Mouse (Mus musculus): Measurements from ENCODE around the gene Rxylt1. TPM values are rescaled to one million over a fixed set of nuclear protein-coding genes. Genes with fewer than 3 reads are reported as not detected.

Gene Rxylt1
- polyA plus RNA-seq, 1 experiment: 32.8 TPM

- no peaks in the 10 kb centered on the region for H3K36me3 ChIP-seq (replicated peaks; ENCODE audit: low read length)
- H3K27me3 ChIP-seq (replicated peaks): peaks cover 61% of the 10 kb centered on the region
- peak overlapping the region; percentile 90 for H3K4me3 ChIP-seq (replicated peaks)
- TF ChIP-seq GATA1 (IDR thresholded peaks at IDR 0.05; ENCODE audit: borderline replicate concordance, low read length) (no peak), FLI1 (IDR thresholded peaks at IDR 0.05; ENCODE audit: low read length) (no peak)
- peaks cover 6% of the 10 kb centered on the region; the same call in 1 of the 2 replicates for H3K9me3 ChIP-seq
- H3K4me1 ChIP-seq: peaks cover 17% of the 10 kb centered on the region
Measured at GRCm38 (mm10) chr10:122046511-122046903, 50.7 kb downstream of the Rxylt1 start.

- TF ChIP-seq FLI1 (IDR thresholded peaks at IDR 0.05; ENCODE audit: low read length): no peak
- no peak for TF ChIP-seq GATA1 (IDR thresholded peaks at IDR 0.05; ENCODE audit: borderline replicate concordance, low read length)
- H3K27me3 ChIP-seq (replicated peaks): peaks cover 61% of the 10 kb centered on the region
- H3K4me1 ChIP-seq: peaks cover 17% of the 10 kb centered on the region
- no peaks in the 10 kb centered on the region for H3K36me3 ChIP-seq (replicated peaks; ENCODE audit: low read length)
- H3K4me3 ChIP-seq (replicated peaks): no peak overlapping the region
- H3K9me3 ChIP-seq: peaks cover 6% of the 10 kb centered on the region; the same call in 1 of the 2 replicates
Measured at GRCm38 (mm10) chr10:122045946-122046345, 51.2 kb downstream of the Rxylt1 start.

GRCm38 (mm10) chr10:122044926-122045325 is 52.2 kb downstream of the Rxylt1 start:
- peaks cover 17% of the 10 kb centered on the region for H3K4me1 ChIP-seq
- H3K36me3 ChIP-seq (replicated peaks; ENCODE audit: low read length): no peaks in the 10 kb centered on the region
- H3K27me3 ChIP-seq (replicated peaks): peaks cover 58% of the 10 kb centered on the region
- peaks cover 10% of the 10 kb centered on the region; the same call in 1 of the 2 replicates for H3K9me3 ChIP-seq
- TF ChIP-seq FLI1 (IDR thresholded peaks at IDR 0.05; ENCODE audit: low read length): no peak
- no peak for TF ChIP-seq GATA1 (IDR thresholded peaks at IDR 0.05; ENCODE audit: borderline replicate concordance, low read length)
- H3K4me3 ChIP-seq (replicated peaks): no peak overlapping the region

GRCm38 (mm10) chr10:122040372-122040771 is 56.8 kb downstream of the Rxylt1 start:
- Histone ChIP-seq H3K27me3 (replicated peaks) (peaks cover 14% of the 10 kb centered on the region), H3K9me3 (peaks cover 24% of the 10 kb centered on the region), H3K4me1 (no peaks in the 10 kb centered on the region), H3K4me3 (replicated peaks) (no peak overlapping the region), H3K36me3 (replicated peaks; ENCODE audit: low read length) (no peaks in the 10 kb centered on the region)
- TF ChIP-seq GATA1 (IDR thresholded peaks at IDR 0.05; ENCODE audit: borderline replicate concordance, low read length) (no peak), FLI1 (IDR thresholded peaks at IDR 0.05; ENCODE audit: low read length) (no peak)

- H3K9me3 ChIP-seq: peaks cover 26% of the 10 kb centered on the region
- peaks cover 8% of the 10 kb centered on the region for H3K27me3 ChIP-seq (replicated peaks)
- TF ChIP-seq GATA1 (IDR thresholded peaks at IDR 0.05; ENCODE audit: borderline replicate concordance, low read length) (no peak), FLI1 (IDR thresholded peaks at IDR 0.05; ENCODE audit: low read length) (no peak)
- H3K36me3 ChIP-seq (replicated peaks; ENCODE audit: low read length): no peaks in the 10 kb centered on the region
- H3K4me3 ChIP-seq (replicated peaks): no peak overlapping the region
- no peaks in the 10 kb centered on the region for H3K4me1 ChIP-seq
Measured at GRCm38 (mm10) chr10:122039566-122039965, 57.6 kb downstream of the Rxylt1 start.

GRCm38 (mm10) chr10:122038554-122038953 is 58.6 kb downstream of the Rxylt1 start:
- Histone ChIP-seq H3K4me1 (no peaks in the 10 kb centered on the region), H3K9me3 (peaks cover 27% of the 10 kb centered on the region), H3K4me3 (replicated peaks) (no peak overlapping the region), H3K27me3 (replicated peaks) (peaks cover 8% of the 10 kb centered on the region), H3K36me3 (replicated peaks; ENCODE audit: low read length) (no peaks in the 10 kb centered on the region)
- TF ChIP-seq GATA1 (IDR thresholded peaks at IDR 0.05; ENCODE audit: borderline replicate concordance, low read length) (no peak), FLI1 (IDR thresholded peaks at IDR 0.05; ENCODE audit: low read length) (no peak)

- TF ChIP-seq FLI1 (IDR thresholded peaks at IDR 0.05; ENCODE audit: low read length) (no peak), GATA1 (IDR thresholded peaks at IDR 0.05; ENCODE audit: borderline replicate concordance, low read length) (no peak)
- peaks cover 16% of the 10 kb centered on the region for H3K9me3 ChIP-seq
- H3K36me3 ChIP-seq (replicated peaks; ENCODE audit: low read length): no peaks in the 10 kb centered on the region
- no peaks in the 10 kb centered on the region for H3K27me3 ChIP-seq (replicated peaks)
- H3K4me3 ChIP-seq (replicated peaks): no peak overlapping the region
- H3K4me1 ChIP-seq: no peaks in the 10 kb centered on the region
Measured at GRCm38 (mm10) chr10:122033271-122033670, 63.9 kb downstream of the Rxylt1 start.

- no peak overlapping the region for H3K4me3 ChIP-seq (replicated peaks)
- H3K27me3 ChIP-seq (replicated peaks): no peaks in the 10 kb centered on the region
- H3K4me1 ChIP-seq: no peaks in the 10 kb centered on the region
- no peak for TF ChIP-seq FLI1 (IDR thresholded peaks at IDR 0.05; ENCODE audit: low read length)
- no peak for TF ChIP-seq GATA1 (IDR thresholded peaks at IDR 0.05; ENCODE audit: borderline replicate concordance, low read length)
- peaks cover 5% of the 10 kb centered on the region; the same call in 1 of the 2 replicates for H3K9me3 ChIP-seq
- H3K36me3 ChIP-seq (replicated peaks; ENCODE audit: low read length): no peaks in the 10 kb centered on the region
Measured at GRCm38 (mm10) chr10:122030420-122030819, 66.8 kb downstream of the Rxylt1 start.

GRCm38 (mm10) chr10:122029738-122030137 is 67.4 kb downstream of the Rxylt1 start:
- no peaks in the 10 kb centered on the region for H3K27me3 ChIP-seq (replicated peaks)
- peaks cover 9% of the 10 kb centered on the region for H3K9me3 ChIP-seq
- TF ChIP-seq GATA1 (IDR thresholded peaks at IDR 0.05; ENCODE audit: borderline replicate concordance, low read length): no peak
- TF ChIP-seq FLI1 (IDR thresholded peaks at IDR 0.05; ENCODE audit: low read length): no peak
- H3K36me3 ChIP-seq (replicated peaks; ENCODE audit: low read length): no peaks in the 10 kb centered on the region
- H3K4me1 ChIP-seq: no peaks in the 10 kb centered on the region
- no peak overlapping the region for H3K4me3 ChIP-seq (replicated peaks)

Other genes starting within 250 kb of the Rxylt1 start
- not detected in 2 replicates for gene Srgap1, start 50.1 kb downstream of the Rxylt1 start, polyA plus RNA-seq (2012; ENCODE audit: insufficient read depth, low replicate concordance)